Mouse (Mus musculus): ENCODE measurements around the gene Gm21149. TPM values are rescaled to one million over a fixed set of nuclear protein-coding genes. Genes with fewer than 3 reads are reported as not detected.
"Not testable (repeated sequence)": the region's sequence is repeated elsewhere in the genome, so short reads cannot be mapped to it uniquely, and the experiment has no call there.

Gm21149 gene
- not detected in 2 replicates for polyA plus RNA-seq (2015; fragmentation: Nextera tagmentation; extraction: Ambion mirVana)

GRCm38 (mm10) chr5:15476423-15476822 lies at the start of gene Gm21149:
Gene Gm21149, minus strand, starts transcription at chr5:15476523.
- ATAC-seq (ENCODE audit: low FRiP score); H3K4me1 ChIP-seq; H3K36me3 ChIP-seq; H3K4me3 ChIP-seq (replicated peaks); H3K4me2 ChIP-seq; H3K9ac ChIP-seq (replicated peaks); H3K27ac ChIP-seq (replicated peaks); H3K27me3 ChIP-seq (replicated peaks): not testable (repeated sequence)
- 69% methylated on average over 1 of the region's 1 CpGs for WGBS
- H3K9me3 ChIP-seq (replicated peaks), result peaks cover 11% of the 10 kb centered on the region

GRCm38 (mm10) chr5:15522470-15522869 lies 46.1 kb upstream of the Gm21149 start:
- H3K4me2 ChIP-seq; H3K36me3 ChIP-seq; ATAC-seq (ENCODE audit: low FRiP score); H3K27ac ChIP-seq (replicated peaks); H3K4me3 ChIP-seq (replicated peaks); H3K4me1 ChIP-seq; H3K9ac ChIP-seq (replicated peaks); H3K9me3 ChIP-seq (replicated peaks); H3K27me3 ChIP-seq (replicated peaks): not testable (repeated sequence)

- not testable (repeated sequence) for H3K27me3 ChIP-seq (replicated peaks); ATAC-seq (ENCODE audit: low FRiP score); H3K27ac ChIP-seq (replicated peaks); H3K9me3 ChIP-seq (replicated peaks); H3K9ac ChIP-seq (replicated peaks); H3K4me2 ChIP-seq; H3K4me3 ChIP-seq (replicated peaks); H3K4me1 ChIP-seq; H3K36me3 ChIP-seq
- 42% methylated on average over 2 of the region's 2 CpGs for WGBS
Observed at GRCm38 (mm10) chr5:15522028-15522427, 45.7 kb upstream of the Gm21149 start.

GRCm38 (mm10) chr5:15520418-15520817 lies 44.1 kb upstream of the Gm21149 start:
- 20% methylated on average over 5 of the region's 5 CpGs for WGBS
- not testable (repeated sequence) for H3K4me3 ChIP-seq (replicated peaks); H3K9ac ChIP-seq (replicated peaks); H3K27me3 ChIP-seq (replicated peaks); H3K36me3 ChIP-seq; H3K9me3 ChIP-seq (replicated peaks); H3K4me1 ChIP-seq; H3K27ac ChIP-seq (replicated peaks); H3K4me2 ChIP-seq; ATAC-seq (ENCODE audit: low FRiP score)

- 84% methylated on average over 2 of the region's 2 CpGs for WGBS
- H3K27me3 ChIP-seq (replicated peaks); H3K27ac ChIP-seq (replicated peaks); H3K9ac ChIP-seq (replicated peaks); H3K36me3 ChIP-seq; ATAC-seq (ENCODE audit: low FRiP score); H3K4me3 ChIP-seq (replicated peaks); H3K4me1 ChIP-seq; H3K4me2 ChIP-seq: not testable (repeated sequence)
- H3K9me3 ChIP-seq (replicated peaks), result peaks cover 10% of the 10 kb centered on the region
Observed at GRCm38 (mm10) chr5:15517150-15517549, 40.8 kb upstream of the Gm21149 start.

- ATAC-seq (ENCODE audit: low FRiP score), result not testable (repeated sequence)
Observed at GRCm38 (mm10) chr5:15512236-15512635, 35.9 kb upstream of the Gm21149 start.

GRCm38 (mm10) chr5:15509911-15510310 lies 33.6 kb upstream of the Gm21149 start:
- not testable (repeated sequence) for H3K4me2 ChIP-seq; H3K27me3 ChIP-seq (replicated peaks); H3K9ac ChIP-seq (replicated peaks); ATAC-seq (ENCODE audit: low FRiP score); H3K27ac ChIP-seq (replicated peaks); H3K4me1 ChIP-seq; H3K4me3 ChIP-seq (replicated peaks); H3K36me3 ChIP-seq
- WGBS, result 86% methylated on average over 1 of the region's 1 CpGs
- peaks cover 42% of the 10 kb centered on the region for H3K9me3 ChIP-seq (replicated peaks)

More at GRCm38 (mm10) chr5:15512236-15512635, 35.9 kb upstream of the Gm21149 start:
- not testable (repeated sequence) for H3K9ac ChIP-seq (replicated peaks); H3K4me2 ChIP-seq; H3K27me3 ChIP-seq (replicated peaks); H3K36me3 ChIP-seq; H3K27ac ChIP-seq (replicated peaks); H3K4me3 ChIP-seq (replicated peaks); H3K4me1 ChIP-seq
- H3K9me3 ChIP-seq (replicated peaks), result peaks cover 33% of the 10 kb centered on the region
- 72% methylated on average over 3 of the region's 3 CpGs for WGBS

- H3K9me3 ChIP-seq (replicated peaks), result peaks cover 42% of the 10 kb centered on the region
- not testable (repeated sequence) for H3K27me3 ChIP-seq (replicated peaks); ATAC-seq (ENCODE audit: low FRiP score); H3K4me1 ChIP-seq; H3K4me2 ChIP-seq; H3K36me3 ChIP-seq; H3K9ac ChIP-seq (replicated peaks); H3K27ac ChIP-seq (replicated peaks); H3K4me3 ChIP-seq (replicated peaks)
- WGBS, result 71% methylated on average over 6 of the region's 6 CpGs
Observed at GRCm38 (mm10) chr5:15508460-15509451, 32.4 kb upstream of the Gm21149 start.

GRCm38 (mm10) chr5:15507757-15508459 lies 31.6 kb upstream of the Gm21149 start:
- not testable (repeated sequence) for H3K4me3 ChIP-seq (replicated peaks); H3K27ac ChIP-seq (replicated peaks); H3K36me3 ChIP-seq; H3K4me2 ChIP-seq; H3K4me1 ChIP-seq; H3K27me3 ChIP-seq (replicated peaks); H3K9ac ChIP-seq (replicated peaks)
- WGBS, result 67% methylated on average over 6 of the region's 6 CpGs
- ATAC-seq (ENCODE audit: low FRiP score), result peak; percentile 66
- H3K9me3 ChIP-seq (replicated peaks), result peaks cover 41% of the 10 kb centered on the region

- H3K27me3 ChIP-seq (replicated peaks), result no peaks in the 10 kb centered on the region
- H3K9me3 ChIP-seq (replicated peaks), result peaks cover 41% of the 10 kb centered on the region
- no peak overlapping the region for H3K27ac ChIP-seq (replicated peaks)
- no peaks in the 10 kb centered on the region for H3K36me3 ChIP-seq
- H3K4me2 ChIP-seq, result no peak overlapping the region
- H3K9ac ChIP-seq (replicated peaks), result no peak overlapping the region
- no peaks in the 10 kb centered on the region for H3K4me1 ChIP-seq
- no peak overlapping the region for H3K4me3 ChIP-seq (replicated peaks)
- peak; percentile 65; the same call in 1 of the 2 replicates for ATAC-seq (ENCODE audit: low FRiP score)
- WGBS, result 76% methylated on average over 3 of the region's 3 CpGs
Observed at GRCm38 (mm10) chr5:15507309-15507619, 30.9 kb upstream of the Gm21149 start.

GRCm38 (mm10) chr5:15506575-15507308 lies 30.4 kb upstream of the Gm21149 start:
- Histone ChIP-seq H3K4me2 (peak overlapping the region; percentile 22), H3K27me3 (replicated peaks) (no peaks in the 10 kb centered on the region), H3K4me1 (no peaks in the 10 kb centered on the region), H3K36me3 (no peaks in the 10 kb centered on the region), H3K9ac (replicated peaks) (no peak overlapping the region), H3K27ac (replicated peaks) (no peak overlapping the region), H3K4me3 (replicated peaks) (peak overlapping the region; percentile 14; the same call in 1 of the 2 replicates), H3K9me3 (replicated peaks) (peaks cover 38% of the 10 kb centered on the region)
- peak; percentile 83 for ATAC-seq (ENCODE audit: low FRiP score)
- WGBS, result 51% methylated on average over 16 of the region's 16 CpGs

Measured in neural tube, embryonic 15.5 days (tissue).